Mouse (Mus musculus): ENCODE data around the gene Notum.

The Notum gene

DNA sequence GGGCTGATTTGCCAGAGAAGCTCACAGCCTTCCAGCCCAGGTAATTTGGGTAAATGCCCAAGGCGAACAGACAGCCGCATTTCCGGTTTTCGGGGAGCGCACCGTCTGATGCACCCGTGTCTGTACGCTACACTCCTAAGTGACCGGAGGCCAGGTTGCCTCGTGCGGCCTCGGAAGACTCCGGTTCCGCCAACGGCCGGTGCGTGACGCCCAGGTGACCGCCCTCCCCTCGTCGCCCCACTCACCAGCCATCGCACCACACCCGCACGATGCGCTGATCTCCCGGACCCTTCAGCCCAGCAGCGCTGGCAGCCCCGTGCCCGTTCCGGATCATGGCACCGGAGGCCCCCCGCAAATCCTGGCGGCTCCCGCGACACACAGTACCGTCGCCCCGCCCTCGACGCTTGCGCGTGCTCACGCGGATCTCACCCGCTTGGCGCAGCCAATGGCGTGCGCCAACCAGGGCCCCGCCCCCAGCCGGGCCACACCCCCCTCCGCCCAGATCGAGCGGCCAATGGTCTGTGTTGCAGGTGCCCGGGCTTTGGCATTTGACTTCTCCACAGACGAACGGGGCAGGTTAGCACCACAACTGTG, 43.4 kb downstream of the Notum start, which contains the start of gene Pcyt2:
Pcyt2 (minus strand) TSS at position 418 of the 594 bp plus-strand sequence.
- DNase-seq (ENCODE audit: low spot score), result peak; percentile 93

DNA sequence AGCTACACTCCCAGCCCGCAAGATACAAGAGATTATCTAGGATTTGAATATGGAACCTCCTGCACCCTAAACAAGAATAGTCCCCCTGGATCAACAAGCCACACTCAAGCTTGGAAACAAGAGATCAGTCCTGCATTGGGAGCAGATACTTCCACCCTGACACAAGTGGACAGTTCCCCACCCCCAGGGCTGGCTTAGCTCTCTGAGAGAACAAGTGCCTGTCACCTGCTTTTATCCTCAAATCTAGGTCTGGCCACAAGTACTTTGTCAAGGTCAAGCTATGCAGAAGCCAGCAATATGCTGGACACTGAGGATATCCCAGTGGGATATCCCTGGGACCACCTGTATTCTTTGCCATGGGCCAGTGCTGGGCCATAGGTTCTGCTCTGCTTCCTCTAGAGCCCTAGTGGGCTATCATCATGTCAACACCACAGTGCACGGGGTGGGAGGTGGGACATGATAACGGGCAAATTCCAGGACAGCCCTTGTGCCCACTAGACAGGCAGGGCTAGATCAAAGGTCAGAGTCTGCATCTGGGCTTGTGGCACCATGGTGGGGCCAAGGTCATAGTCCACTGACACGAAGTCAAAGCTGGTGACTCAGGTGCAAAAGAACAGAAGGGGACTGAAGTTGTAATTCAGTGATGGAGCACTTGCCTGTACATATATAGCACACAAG, 44.2 kb downstream of the Notum start:
- DNase-seq (ENCODE audit: low spot score), result no peak

DNA sequence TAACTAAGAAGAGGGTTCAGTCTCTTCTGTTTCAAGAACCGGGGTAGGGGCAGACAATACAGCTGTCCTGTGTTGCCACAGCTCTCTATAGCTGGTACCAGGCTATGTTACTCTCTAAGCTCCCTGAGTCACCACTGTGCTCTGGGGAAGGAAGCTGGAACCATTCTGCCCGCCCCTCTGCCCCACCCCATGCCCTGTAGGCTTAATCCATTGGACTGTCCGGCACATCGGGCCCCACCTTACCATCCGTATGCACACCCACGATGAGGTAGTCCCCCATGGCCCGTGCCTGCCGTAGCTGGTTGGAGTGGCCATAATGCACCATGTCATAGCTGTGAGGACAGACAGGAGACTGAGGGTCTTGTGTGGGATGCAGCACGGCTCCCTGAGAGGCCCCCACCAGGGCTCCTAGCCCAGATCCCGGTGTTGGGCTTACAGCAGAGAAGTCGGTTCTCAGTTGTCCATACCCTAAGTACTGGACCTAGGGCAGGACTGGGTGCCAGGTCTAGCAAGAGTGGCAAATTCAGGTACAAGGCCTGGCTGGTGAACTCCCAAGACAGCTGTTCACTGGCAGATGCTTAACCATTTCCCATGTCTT, 45.3 kb downstream of the Notum start:
- DNase-seq (ENCODE audit: low spot score), result no peak

DNA sequence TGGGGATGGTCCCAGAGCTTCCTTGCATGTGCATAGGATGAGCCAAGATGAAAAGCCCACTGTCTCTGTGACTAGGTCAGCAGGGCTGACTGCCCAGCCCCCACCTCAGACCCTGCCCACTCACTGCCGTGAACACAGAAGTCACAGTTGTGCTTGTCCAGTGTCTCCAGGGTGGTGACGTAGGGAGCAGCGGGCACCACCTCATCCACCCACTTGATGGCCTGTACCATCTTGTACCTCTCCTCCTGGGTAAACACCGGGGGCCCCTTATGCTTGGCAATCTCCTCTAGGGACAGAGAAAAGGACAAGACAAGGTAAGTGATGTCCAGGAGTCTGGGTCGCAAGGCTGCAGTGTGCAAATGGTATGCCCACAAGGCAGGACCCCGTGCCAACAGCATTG, 45.8 kb downstream of the Notum start:
- no peak for DNase-seq (ENCODE audit: low spot score)

DNA sequence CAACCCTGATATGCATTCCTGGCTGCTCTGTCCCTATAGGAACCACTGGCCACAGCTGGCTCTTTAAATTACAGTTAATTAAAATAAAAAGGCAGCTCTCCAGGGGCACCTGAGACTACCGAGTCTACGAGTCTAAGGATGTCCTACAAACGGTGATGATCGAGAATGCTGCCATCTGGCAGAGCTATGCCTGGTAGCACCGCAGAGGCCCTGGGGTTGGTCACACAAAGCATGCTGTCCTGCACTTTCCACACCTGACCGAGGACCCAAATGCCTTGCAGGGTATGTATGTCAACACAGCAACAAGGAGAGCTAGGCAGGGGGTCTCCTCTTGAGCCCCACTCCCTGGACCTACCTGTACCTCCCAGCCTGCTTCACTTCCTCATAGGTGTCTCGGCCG, 47.0 kb downstream of the Notum start:
- DNase-seq (ENCODE audit: low spot score), result no peak

DNA sequence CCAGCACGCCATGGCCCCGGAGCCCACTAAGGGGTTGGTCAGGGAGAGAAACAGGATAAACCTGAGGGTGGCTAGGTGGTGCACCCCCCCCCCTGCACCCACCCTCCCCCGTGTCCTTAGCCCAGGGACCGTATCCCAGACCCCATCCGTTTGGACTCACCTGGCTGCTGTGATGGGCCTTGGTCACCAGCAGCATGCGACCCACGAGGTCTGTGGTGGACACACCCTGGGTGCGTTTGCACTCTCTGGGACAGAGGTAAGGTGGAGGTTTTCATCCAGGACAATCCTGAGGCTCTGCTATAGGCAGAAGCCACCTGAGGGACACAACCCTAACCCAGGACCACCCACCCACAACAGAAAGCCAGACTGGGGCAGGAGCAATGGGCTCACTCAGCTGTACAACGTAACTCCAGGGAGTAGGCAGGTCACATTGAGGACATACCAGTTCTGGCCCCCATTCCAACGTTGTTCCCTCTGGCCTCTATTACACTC, 47.4 kb downstream of the Notum start:
- no peak for DNase-seq (ENCODE audit: low spot score)

DNA sequence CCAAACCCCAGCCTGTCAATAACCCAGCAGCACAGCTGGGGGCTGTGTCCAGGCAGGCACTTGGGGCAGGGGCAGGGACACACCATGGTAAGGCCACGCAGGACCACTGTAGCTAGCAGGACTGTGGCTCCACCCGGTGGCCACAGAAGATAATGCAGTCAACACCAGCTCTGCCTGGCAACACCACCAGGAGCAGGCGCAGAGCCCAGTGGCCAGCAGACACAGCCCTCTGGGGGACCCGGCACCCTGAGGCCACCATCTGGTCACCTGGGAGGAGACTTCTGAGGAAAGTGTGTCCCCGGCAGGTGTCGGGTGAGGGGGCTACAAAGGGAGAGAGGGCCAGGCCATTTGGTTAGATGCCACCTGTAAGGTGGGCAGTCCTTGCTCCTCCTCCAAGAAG, 48.2 kb downstream of the Notum start:
- peak; percentile 77 for DNase-seq (ENCODE audit: low spot score)

DNA sequence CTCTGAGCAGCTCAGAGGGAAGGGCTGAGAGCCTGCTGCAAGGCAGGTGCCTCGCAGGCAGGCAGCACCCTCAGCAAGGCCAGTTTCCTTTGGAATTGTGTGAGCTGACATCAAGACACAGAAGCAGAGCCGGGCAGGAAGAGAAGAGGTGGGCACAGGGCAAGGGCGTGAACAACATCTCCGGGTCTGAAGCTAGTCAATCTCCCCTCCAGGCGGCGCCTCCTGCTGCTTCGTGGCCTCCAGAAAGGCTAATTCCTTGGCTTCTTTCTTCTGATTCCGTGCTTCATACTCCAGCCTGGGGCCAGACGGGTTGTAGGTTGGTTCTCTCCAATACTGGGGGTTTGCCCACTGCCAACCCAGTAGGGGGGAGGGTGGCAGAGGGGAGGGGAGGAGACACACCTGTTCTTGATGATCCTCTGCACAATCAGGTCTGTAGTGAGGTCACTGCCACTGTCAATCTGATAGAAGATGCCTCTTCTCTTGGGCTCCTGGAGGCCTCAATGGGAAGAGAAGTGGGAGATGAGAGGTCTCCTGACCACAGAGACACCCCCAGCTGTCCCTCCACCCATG, 50.4 kb downstream of the Notum start:
- DNase-seq (ENCODE audit: low spot score), result no peak

DNA sequence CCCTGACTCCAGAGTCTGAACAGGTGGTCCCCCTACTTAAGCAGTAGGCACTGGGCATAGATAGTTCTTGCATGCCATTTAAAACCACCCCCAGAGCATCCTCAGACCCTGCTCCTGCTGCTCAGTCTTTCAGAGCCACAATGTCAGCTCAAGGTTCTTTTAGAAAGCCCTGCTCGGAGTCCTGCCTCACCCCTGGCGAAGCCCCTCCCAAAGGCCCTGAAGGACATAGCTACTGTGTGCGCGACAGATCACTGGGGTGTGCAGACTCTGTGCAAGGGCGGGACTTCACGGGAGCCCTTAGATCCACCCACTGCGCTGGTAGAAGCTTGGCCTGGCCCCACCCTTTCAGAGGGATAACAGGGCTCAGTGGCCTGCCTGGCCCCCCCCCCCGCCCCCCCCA, 51.7 kb downstream of the Notum start:
- DNase-seq (ENCODE audit: low spot score), result no peak

DNA sequence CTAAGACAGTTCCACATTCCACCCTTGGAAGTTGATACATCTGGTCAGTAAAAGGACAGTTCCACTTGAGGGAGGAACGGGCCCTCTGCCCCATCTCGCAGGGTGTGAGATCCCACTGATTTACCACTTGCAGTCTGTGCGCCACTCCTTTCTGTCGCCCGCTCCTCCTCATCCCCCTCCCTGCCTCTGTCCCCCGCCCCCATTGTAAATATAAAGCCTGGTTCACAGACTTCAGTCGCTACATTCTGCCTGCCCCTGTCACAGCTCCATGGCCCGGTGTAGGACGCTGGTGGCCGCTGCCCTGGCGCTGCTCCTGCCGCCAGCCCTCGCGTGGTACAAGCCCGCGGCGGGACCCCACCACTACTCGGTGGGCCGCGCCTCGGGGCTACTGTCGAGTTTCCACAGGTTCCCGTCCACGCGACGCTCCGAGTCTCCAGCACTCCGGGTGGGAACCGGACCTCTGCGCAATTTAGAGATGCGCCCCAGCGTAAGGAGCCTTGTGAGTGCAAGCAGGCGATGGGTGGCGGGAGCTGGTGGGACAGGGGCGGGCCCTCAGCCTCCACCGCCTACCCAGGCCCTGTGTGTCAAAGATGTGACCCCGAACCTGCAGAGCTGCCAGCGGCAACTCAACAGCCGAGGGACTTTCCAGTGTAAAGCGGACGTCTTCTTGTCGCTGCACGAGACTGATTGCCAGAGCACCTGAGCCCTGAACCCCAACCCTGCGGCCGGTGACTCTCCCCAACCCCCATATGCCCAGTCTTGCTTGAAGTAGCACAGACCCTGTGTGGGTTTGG, 52.5 kb downstream of the Notum start, which contains the start of gene Npb:
Npb (plus strand) TSS at position 237 of the 794 bp plus-strand sequence.
- DNase-seq (ENCODE audit: low spot score), result no peak

DNA sequence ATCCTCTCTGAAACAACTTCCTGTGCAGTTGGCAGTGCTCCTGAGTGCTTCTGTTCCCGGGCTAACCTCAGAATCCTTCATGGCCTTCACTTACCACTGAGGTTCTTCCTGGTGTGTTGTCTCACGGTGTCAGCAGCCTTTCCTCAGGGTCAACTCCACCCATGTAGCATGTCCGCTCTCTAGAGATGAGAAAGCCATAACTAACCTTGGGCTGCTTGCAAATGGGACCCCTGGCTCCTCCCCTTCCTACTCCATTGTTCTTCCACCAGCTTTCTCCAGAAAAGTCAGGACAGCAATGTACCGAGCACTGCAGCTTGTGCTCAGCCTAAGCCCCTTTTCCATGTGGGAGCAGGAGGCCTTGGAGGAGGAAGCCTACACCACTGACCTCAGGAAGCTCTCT, 54.2 kb downstream of the Notum start:
- DNase-seq (ENCODE audit: low spot score), result no peak

DNA sequence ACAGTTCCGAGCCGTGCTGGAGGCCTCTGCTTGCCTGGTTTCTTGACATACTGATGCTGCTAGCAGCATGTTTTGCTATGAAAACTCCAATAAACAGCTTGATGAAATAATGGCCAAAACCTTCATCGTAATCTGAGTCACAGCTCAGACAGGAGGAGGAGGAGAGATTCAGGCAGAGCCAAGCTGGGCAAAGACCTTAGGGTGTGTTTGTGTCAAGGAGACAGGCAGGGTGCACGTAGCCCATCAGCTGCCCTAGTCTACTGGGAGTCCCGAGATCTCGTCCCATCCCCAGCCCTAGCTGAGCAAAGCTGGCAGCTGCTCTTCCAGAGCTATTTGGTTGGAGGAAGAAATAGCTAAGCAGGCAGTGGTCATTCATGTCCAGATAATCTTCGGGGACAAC, 55.3 kb downstream of the Notum start:
- DNase-seq (ENCODE audit: low spot score), result no peak

Data from layer of hippocampus, adult 11-12 months (tissue).